Mouse (Mus musculus) brain, embryonic 14.5 days (tissue): Measurements from ENCODE around the gene Bicra. TPM values are rescaled to one million over a fixed set of nuclear protein-coding genes. Genes with fewer than 3 reads are reported as not detected.
A peak's percentile ranks its signal among the peaks of the same experiment; 100 is the strongest.

ENCODE experiments used
- DNase-seq: peaks from one replicate; pipeline ENCODE4 v3.0.0-alpha.2; 2011; ENCODE audit warnings: low read depth
- CTCF ChIP-seq: fragments of 200-500 bp; IDR thresholded peaks from 2 replicates; pipeline ENCODE4 v1.5.1; 2012; ENCODE audit warnings: inconsistent platforms, mild to moderate bottlenecking, moderate library complexity, borderline replicate concordance; ENCODE audit not compliant: insufficient read depth, insufficient read length; ENCODE audit errors: extremely low read depth
- POLR2A ChIP-seq: fragments of 200-500 bp; IDR thresholded peaks from 2 replicates; pipeline ENCODE4 v1.6.1; 2012; ENCODE audit warnings: mild to moderate bottlenecking, inconsistent platforms, borderline replicate concordance; ENCODE audit not compliant: poor library complexity, insufficient read depth, insufficient read length, severe bottlenecking; ENCODE audit errors: extremely low read depth
- polyA plus RNA-seq: library from polyadenylated mRNA; depleted of rRNA; stranded (reverse); fragments of >200 nt; gene quantifications from 2 replicates; pipeline ENCODE4 v1.2.3, GENCODE M21; 2012

The Bicra gene
- polyA plus RNA-seq, 1 experiment = 28.5 TPM

DNA sequence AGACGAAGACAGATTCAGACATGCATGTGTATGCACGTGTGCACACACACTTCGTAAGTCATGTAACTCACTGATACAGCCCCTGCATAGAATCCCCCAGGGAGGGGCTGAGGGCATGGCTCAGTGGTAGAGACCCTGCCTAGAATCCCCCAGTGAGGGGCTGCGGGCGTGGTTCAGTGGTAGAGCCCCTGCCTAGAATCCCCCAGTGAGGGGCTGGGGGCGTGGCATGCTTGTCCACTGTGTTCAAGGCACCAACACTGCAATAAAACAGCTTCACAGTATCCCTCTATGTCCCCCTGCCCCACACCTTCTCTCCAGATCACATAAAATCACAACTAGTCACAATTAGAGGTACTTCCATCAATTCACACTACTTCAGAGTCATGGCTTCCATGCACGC lies 85.9 kb downstream of the Bicra start:
- DNase-seq = no peak
- TF ChIP-seq CTCF = no peak
- TF ChIP-seq POLR2A = no peak

DNA sequence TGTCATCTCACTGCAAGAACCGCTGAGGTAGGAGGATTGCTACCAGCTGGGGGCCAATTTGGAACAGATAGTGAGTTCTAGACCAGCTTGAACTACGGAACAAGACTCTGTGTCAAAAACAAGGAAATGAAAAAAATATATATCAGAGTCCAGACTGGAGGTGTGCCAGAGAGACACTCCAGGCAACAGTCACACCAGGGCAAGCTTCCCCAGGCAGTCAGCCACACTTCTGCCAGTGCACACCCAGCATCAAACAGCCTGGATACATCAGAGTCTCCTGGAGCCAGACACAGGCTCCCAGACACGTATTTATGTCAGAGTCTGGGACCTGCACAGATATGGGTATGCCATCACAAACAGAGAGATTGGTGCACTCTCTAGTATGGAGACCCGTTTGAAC lies 86.5 kb downstream of the Bicra start:
- no peak for DNase-seq
- TF ChIP-seq POLR2A (no peak), CTCF (no peak)

DNA sequence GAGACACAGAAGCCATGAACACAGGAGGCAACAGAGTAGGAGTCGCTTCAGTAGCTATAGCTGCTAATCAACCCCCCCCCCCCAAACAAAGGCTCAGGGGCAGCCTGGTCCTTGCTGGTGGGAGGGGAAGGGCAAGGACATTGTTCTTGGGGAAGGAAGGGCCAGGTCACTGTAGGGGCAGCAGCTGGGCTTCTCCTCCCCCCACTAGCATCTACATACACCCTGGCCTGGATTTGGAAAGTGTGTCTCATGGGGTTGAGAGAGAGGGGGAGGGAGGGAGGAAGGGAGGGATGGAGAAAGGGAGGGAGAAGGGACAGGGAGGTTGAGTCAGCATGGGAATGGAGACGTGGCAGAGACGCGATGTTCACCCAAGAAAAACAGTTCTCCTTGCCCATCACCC lies 87.0 kb downstream of the Bicra start:
- TF ChIP-seq CTCF (no peak), POLR2A (no peak)
- no peak for DNase-seq

DNA sequence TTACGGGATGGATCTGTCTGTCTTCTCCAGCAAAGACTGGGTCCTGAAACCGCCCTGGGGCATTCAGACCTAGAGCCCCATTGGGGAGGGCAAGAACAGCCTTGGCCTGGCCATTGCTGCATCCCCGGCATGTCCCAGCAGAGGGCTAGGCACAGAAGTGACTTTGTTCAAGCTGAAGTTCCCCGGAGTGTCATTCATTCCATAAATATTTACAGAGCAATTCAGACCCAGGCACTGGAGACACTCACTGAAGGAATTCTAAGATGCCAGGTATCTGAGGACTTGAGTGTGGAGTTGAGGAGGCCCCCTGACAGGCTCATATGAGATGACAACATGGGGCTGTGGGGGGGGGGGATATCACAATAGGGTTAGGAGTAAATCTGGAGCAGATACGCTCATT lies 91.6 kb downstream of the Bicra start:
- TF ChIP-seq CTCF = no peak
- no peak for TF ChIP-seq POLR2A
- no peak for DNase-seq

DNA sequence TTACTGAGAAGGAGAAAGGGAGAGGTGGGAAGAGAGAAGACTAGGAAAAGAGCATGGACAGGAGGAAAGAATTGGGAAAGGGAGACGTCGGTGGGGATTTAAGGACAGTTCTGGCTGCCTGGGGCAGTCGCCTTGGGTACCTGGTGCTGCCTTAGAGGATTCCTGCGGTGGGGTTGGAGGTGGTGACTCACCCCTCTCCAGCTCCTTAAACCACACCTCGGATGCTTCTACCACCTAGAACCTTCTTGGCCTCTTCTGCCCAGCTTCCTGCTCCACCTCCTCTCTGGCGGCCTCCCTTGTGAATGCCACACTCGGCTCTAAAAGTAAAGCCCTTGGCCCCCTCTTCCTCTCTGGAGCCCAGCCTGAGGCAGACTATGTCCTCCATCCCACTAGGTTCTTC lies 92.2 kb downstream of the Bicra start:
- no peak for TF ChIP-seq CTCF
- no peak for TF ChIP-seq POLR2A
- no peak for DNase-seq

DNA sequence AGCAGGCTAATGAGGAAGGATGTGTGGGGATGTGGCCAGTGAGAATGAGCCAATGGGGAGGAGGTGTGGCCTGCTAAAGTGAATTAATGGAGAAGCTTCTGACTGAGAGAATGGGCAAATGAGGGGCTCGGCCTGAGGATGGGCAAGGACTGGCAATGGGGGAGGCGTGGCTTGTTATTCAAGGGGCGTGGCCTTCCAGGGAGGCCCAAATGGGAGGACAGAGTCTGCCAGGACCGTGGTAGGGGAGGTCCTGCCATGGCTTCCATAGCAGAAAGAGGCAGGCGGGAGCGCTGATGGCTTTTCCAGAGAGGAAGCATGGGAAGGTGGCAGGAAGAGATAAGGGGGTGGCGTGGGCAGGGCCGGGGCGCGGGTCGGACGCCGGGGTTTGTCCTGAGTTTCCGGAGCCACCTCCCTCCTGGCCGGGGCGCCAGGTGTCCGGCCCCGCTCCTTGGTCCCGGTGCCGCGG lies 92.7 kb downstream of the Bicra start:
- TF ChIP-seq POLR2A (no peak), CTCF (no peak)
- peak; percentile 33 for DNase-seq

DNA sequence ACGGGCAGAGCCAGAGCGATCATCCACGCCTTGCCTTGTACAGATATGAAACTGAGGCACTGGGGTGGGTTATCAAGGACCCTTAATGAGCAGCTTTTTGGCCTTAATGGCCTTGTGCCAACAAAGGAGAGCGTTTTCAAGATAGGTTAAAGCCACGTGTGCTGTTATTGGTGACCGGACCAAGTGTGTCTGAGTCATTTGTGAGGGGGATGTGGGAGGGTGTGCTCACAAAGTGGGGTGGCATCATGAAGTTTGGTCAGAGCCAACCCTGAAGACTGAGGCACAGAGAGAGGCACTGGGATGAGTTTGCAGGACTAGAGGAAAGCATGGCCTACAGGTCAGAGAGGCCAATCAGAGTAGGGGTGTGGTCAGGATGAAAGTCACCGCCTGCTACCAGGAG lies 93.3 kb downstream of the Bicra start:
- TF ChIP-seq POLR2A (no peak), CTCF (no peak)
- no peak for DNase-seq

DNA sequence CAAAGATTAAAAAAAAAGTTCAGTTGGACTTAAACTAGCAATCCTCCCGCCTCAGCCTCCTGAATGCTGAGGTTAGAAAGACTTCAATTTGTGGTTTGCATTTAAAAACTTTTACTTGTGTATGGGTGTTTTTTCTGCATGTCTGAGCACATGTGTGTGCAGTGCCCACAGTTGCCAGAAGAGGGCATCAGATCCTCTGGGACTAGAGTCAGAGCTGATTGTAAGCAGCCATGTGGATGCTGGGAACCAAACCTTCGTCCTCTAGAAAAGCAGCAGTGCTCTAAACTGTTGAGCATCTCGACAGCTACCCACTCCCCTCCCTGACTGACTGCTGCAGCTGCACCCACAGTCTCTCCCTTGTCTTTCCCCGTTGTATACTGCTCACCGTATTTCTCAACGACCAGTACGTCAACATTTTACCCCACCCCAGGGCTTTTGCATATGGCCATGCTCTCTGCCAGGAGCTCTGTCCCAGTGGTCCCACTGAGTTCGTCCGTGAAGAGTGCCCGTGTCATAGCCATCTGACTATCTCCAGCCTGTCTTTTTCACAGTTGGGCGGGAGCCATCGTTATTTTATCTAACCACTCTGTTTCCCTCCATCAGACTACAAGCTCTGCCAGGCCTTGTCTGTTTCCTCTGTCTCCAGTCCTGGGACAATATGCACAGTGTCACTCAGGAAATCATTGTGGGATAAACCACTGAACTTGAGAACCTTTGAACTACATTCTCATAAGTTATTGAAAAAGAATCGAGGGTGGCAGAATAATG lies 94.2 kb downstream of the Bicra start:
- TF ChIP-seq POLR2A (no peak), CTCF (peak; percentile 23; the same call in 1 of the 2 replicates)
- DNase-seq = no peak

DNA sequence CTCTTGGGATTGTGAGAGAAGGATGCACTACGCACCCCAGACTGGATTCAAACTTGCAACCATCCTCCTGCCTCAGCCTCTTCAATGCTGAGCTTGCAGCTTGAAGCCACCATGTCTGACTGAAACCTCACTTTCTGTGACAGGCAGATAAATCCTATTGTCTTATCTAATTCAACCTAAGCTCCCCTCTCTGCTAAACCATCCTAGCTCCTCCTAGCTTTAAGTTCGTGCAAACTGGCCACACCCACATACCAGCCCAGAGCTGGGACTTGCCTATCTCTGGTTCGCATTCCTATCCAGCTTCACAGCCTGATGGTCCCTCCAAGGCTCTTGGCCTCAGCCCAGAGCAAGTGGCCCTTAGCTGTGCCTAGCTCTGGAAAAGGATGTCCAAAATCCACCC lies 95.3 kb downstream of the Bicra start:
- no peak for DNase-seq
- TF ChIP-seq CTCF (no peak), POLR2A (no peak)

DNA sequence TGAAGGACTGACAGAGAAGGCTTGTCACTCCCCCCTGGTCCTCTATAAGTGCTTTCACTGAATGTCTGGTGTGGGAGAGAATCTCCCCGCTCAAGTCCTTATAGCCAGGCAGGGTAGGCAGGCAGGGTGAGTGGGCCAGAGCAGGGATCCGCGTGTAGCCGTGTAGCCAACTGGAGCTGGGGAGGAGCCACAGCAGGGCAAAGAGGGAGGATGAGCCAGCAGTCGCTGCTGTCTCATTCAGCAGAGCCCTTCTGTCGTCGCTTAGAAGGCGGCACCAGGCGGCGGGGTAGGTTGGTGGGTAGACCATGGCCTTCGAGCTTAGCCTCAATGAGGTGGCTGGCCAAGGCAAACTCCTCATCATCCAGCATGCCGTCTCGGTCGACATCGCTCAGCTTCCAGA lies 97.7 kb downstream of the Bicra start:
- no peak for TF ChIP-seq CTCF
- no peak for TF ChIP-seq POLR2A
- DNase-seq = no peak

DNA sequence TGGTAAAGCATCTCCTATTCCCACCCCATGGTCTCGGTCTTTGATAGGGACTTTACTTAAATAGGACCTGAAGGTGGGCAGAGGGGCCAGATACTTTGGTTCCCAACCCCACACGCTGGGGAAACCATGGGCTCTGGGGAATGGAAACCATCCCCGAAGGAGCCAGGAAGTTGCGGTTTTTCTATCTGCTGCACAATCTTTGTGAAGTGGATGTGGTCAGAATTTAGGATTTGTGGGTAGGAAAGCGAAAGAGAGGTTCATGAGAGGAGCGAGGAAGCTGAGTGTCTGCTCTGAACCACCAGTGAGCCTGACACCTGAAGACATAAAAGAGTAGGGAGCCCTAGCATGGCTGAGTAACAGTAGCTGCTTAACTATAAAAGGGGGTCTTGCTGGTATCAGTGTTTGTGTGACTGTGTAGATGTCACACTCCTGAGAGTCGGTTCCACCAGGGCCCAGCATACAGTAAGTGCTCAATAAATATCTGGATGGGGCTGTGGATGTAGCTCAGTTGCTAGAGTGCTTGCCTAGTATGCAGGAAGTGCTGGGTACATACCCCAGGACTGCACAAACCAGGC lies 98.4 kb downstream of the Bicra start:
- no peak for TF ChIP-seq POLR2A
- TF ChIP-seq CTCF = no peak
- DNase-seq = no peak
